Mouse (Mus musculus) heart, embryonic 16.5 days (tissue): Measurements from ENCODE around the gene Gm47429. TPM values are rescaled to one million over a fixed set of nuclear protein-coding genes. Genes with fewer than 3 reads are reported as not detected.
"Not testable (repeated sequence)": the region's sequence is repeated elsewhere in the genome, so short reads cannot be mapped to it uniquely, and the experiment has no call there.

ENCODE experiments used
- ATAC-seq: fragments of 200-750 bp; cut with Nextera tagmentation; replicated peaks from 2 replicates; pipeline ENCODE4 v1.8.0; 2017; ENCODE audit warnings: moderate number of reproducible peaks; ENCODE audit not compliant: insufficient read depth, low FRiP score; ENCODE audit errors: extremely low read depth
- H3K27ac ChIP-seq: fragments of 300-500 bp; sonication (generic); 2 replicates; pipeline ENCODE4 v1.5.1; 2014; ENCODE audit warnings: mild to moderate bottlenecking, low read length, control low read depth, moderate library complexity
- H3K27me3 ChIP-seq: fragments of 300-500 bp; sonication (generic); 2 replicates; pipeline ENCODE4 v1.6.1; 2014; ENCODE audit warnings: low read length, mixed read lengths; ENCODE audit not compliant: control insufficient read depth, insufficient read depth
- H3K36me3 ChIP-seq: fragments of 300-500 bp; sonication (generic); 2 replicates; pipeline ENCODE4 v1.6.1; 2014; ENCODE audit not compliant: control insufficient read depth, insufficient read depth
- H3K4me1 ChIP-seq: fragments of 300-500 bp; sonication (generic); 2 replicates; pipeline ENCODE4 v1.6.1; 2014; ENCODE audit warnings: low read length, mixed read lengths; ENCODE audit not compliant: control insufficient read depth, insufficient read depth
- H3K4me2 ChIP-seq: fragments of 300-500 bp; sonication (generic); 2 replicates; pipeline ENCODE4 v1.6.1; 2014; ENCODE audit warnings: low read depth, mild to moderate bottlenecking, control low read depth, low read length
- H3K4me3 ChIP-seq: fragments of 300-500 bp; sonication (generic); 2 replicates; pipeline ENCODE4 v1.5.1; 2014; ENCODE audit warnings: mild to moderate bottlenecking, control low read depth, low read length
- H3K9ac ChIP-seq: fragments of 300-500 bp; sonication (generic); 2 replicates; pipeline ENCODE4 v1.6.1; 2014; ENCODE audit warnings: low read length, control low read depth
- H3K9me3 ChIP-seq: fragments of 300-500 bp; sonication (generic); replicated peaks from 2 replicates; pipeline ENCODE4 v1.6.1; 2016; ENCODE audit warnings: low read length; ENCODE audit not compliant: control insufficient read depth
- WGBS: fragments of 180-500 bp; shearing (Covaris S2); extraction: QIAGEN DNeasy Blood & Tissue Kit; methylation state at CpG from one replicate; pipeline ENCODE4 v1.1.7; 2014; 5-methylcytosine and 5-hydroxymethylcytosine counted together
- polyA plus RNA-seq: library from polyadenylated mRNA; unstranded; fragments of >200 nt; fragmentation: Nextera tagmentation; extraction: Ambion mirVana; gene quantifications from 2 replicates; pipeline ENCODE4 v1.2.1, GENCODE M21; 2015

The Gm47429 gene
- not detected in 2 replicates for polyA plus RNA-seq

- Histone ChIP-seq H3K27ac (no peak within 1 kb of the TSS), H3K9me3 (no peaks in the 10 kb centered on the region), H3K4me2 (no peak within 1 kb of the TSS), H3K4me1 (no peaks in the 10 kb centered on the region), H3K4me3 (no peak within 1 kb of the TSS), H3K27me3 (no peaks in the 10 kb centered on the region), H3K36me3 (no peaks in the 10 kb centered on the region), H3K9ac (no peak within 1 kb of the TSS)
- WGBS, result 80% methylated on average over 2 of the region's 2 CpGs
- ATAC-seq, result no peak
Observed at GRCm38 (mm10) chr13:50443812-50444211, at the start of gene Gm47429. Gm47429 (minus strand) TSS chr13:50443912.

DNA sequence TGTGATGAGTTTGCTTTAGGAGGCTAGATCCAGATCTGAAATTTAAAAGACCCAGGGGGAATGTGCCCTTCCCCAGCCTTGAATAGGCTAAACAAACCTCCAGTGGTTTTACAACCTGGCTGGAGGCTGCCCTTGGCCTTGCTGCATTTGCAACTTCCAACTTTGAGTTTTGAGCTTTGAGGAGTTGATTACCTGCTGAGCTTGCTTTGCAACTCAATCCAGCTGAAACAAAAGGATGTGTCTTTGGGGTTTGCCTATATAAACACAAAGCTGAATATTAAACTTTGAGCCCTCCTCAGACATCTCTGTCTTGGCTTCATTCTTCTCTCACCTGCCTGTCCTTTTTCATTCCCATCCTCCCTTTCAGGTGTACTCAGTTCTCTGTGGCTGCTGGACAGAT is 44.8 kb upstream of the Gm47429 start:
- not testable (repeated sequence) for H3K4me3 ChIP-seq, H3K9me3 ChIP-seq, H3K36me3 ChIP-seq, H3K4me1 ChIP-seq, H3K4me2 ChIP-seq, H3K9ac ChIP-seq, H3K27me3 ChIP-seq, ATAC-seq, H3K27ac ChIP-seq

- no peak for ATAC-seq
- WGBS, result 65% methylated on average over 4 of the region's 4 CpGs
- Histone ChIP-seq H3K4me1 (no peaks in the 10 kb centered on the region), H3K27ac (no peak within 1 kb of the TSS), H3K4me3 (no peak within 1 kb of the TSS), H3K27me3 (no peaks in the 10 kb centered on the region), H3K36me3 (no peaks in the 10 kb centered on the region), H3K4me2 (no peak within 1 kb of the TSS), H3K9ac (no peak within 1 kb of the TSS), H3K9me3 (no peaks in the 10 kb centered on the region)
Observed at GRCm38 (mm10) chr13:50467007-50467406, 23.3 kb upstream of the Gm47429 start, which contains the start of gene Nutm2. Nutm2 (plus strand) TSS chr13:50467307.

- 24% methylated on average over 27 of the region's 27 CpGs for WGBS
- ATAC-seq, result no peak
- Histone ChIP-seq H3K27me3 (no peaks in the 10 kb centered on the region), H3K9ac (no peak overlapping the region), H3K4me1 (no peaks in the 10 kb centered on the region), H3K4me3 (peak overlapping the region; percentile 4), H3K27ac (no peak overlapping the region), H3K9me3 (no peaks in the 10 kb centered on the region), H3K4me2 (peak overlapping the region; percentile 50), H3K36me3 (no peaks in the 10 kb centered on the region)
Observed at GRCm38 (mm10) chr13:50464621-50465562, 21.2 kb upstream of the Gm47429 start.

DNA sequence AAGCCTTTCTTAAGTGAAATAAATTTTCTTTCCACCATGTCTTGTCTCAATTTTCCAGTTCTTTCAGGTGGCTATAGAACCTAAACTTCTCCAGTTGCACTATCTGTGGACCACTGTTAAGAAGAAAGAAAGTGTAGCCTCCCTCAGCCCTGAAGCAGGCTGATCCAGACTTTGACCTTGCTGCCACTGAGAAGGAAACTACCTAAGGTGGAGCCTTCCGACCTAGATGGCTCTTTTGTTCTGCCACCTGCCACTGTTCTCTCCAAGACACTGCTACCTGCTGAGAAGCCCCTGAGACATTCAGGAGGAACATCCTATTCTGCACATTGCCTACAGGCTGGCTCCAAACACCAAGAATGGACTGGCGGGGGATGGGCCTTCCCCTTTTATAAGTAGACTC is 16.7 kb upstream of the Gm47429 start:
- not testable (repeated sequence) for H3K4me3 ChIP-seq, H3K36me3 ChIP-seq, H3K9ac ChIP-seq, H3K9me3 ChIP-seq, H3K4me2 ChIP-seq, H3K4me1 ChIP-seq, ATAC-seq, H3K27ac ChIP-seq, H3K27me3 ChIP-seq
- WGBS, result 58% methylated on average over 2 of the region's 2 CpGs

DNA sequence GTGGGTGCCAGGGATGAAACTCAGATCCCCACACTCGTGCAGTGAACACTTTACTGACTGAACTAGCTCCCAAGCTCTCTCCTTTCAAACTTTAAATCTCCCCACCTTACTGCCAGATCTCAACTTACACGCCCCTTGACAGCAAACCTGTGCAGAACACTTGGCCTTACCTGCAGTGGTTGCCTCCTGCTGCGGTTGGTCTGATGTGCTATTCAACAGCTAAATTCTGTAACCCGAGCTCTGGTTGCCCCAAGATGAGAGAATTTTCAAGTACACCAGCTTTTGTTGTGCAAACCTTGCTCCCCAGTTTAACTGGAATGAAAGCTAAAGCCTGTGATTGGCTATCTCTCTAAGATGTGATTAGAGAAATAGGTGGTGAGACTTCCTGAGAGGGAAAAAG is 9.7 kb upstream of the Gm47429 start:
- Histone ChIP-seq H3K4me1 (no peaks in the 10 kb centered on the region), H3K9me3 (no peaks in the 10 kb centered on the region), H3K9ac (no peak overlapping the region), H3K4me3 (no peak overlapping the region), H3K27ac (no peak overlapping the region), H3K27me3 (no peaks in the 10 kb centered on the region), H3K36me3 (no peaks in the 10 kb centered on the region), H3K4me2 (no peak overlapping the region)
- ATAC-seq, result no peak
- WGBS, result 24% methylated on average over 4 of the region's 4 CpGs

GRCm38 (mm10) chr13:50452266-50452665 is 8.6 kb upstream of the Gm47429 start:
- not testable (repeated sequence) for H3K4me3 ChIP-seq, H3K9ac ChIP-seq, H3K9me3 ChIP-seq, H3K27me3 ChIP-seq, H3K4me2 ChIP-seq, H3K4me1 ChIP-seq, H3K27ac ChIP-seq, ATAC-seq, H3K36me3 ChIP-seq
- 62% methylated on average over 9 of the region's 9 CpGs for WGBS

GRCm38 (mm10) chr13:50445261-50445660 is 1.5 kb upstream of the Gm47429 start:
- Histone ChIP-seq H3K9ac (no peak overlapping the region), H3K4me2 (no peak overlapping the region), H3K4me1 (no peaks in the 10 kb centered on the region), H3K9me3 (no peaks in the 10 kb centered on the region), H3K4me3 (no peak overlapping the region), H3K27ac (no peak overlapping the region), H3K36me3 (no peaks in the 10 kb centered on the region), H3K27me3 (no peaks in the 10 kb centered on the region)
- WGBS, result 59% methylated on average over 4 of the region's 4 CpGs
- no peak for ATAC-seq

DNA sequence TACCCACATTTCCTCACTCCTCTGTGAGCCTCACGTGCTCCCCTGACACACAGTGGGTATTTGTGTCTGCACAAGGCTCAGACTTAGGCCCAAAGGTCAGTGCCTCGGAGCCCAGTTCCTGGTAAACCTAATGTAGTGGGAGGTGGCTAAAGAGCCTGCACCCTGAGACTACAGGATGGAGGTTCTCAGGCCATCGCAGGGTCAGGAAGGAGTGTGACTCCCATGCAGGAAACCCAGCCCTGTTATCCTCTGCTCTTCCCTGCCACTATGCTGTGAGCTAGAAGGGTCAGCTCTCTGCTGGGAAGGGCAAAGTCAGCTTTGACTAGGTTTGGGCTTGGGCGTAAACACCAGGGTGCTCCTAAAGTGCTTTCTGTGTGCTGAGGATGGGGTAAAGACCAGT is 17.0 kb downstream of the Gm47429 start:
- Histone ChIP-seq H3K9ac (no peak overlapping the region), H3K4me2 (no peak overlapping the region), H3K27ac (no peak overlapping the region), H3K4me3 (no peak overlapping the region), H3K9me3 (no peaks in the 10 kb centered on the region), H3K27me3 (no peaks in the 10 kb centered on the region), H3K4me1 (no peaks in the 10 kb centered on the region), H3K36me3 (peaks cover 50% of the 10 kb centered on the region)
- WGBS, result 83% methylated on average over 4 of the region's 4 CpGs
- ATAC-seq, result no peak
